Mouse (Mus musculus) retina, postnatal 1 day (tissue): ENCODE measurements around the gene Cers6.

Source experiments
- DNase-seq: peaks from one replicate; pipeline ENCODE4 v3.0.0-alpha.2; 2012

Cers6 gene

DNA sequence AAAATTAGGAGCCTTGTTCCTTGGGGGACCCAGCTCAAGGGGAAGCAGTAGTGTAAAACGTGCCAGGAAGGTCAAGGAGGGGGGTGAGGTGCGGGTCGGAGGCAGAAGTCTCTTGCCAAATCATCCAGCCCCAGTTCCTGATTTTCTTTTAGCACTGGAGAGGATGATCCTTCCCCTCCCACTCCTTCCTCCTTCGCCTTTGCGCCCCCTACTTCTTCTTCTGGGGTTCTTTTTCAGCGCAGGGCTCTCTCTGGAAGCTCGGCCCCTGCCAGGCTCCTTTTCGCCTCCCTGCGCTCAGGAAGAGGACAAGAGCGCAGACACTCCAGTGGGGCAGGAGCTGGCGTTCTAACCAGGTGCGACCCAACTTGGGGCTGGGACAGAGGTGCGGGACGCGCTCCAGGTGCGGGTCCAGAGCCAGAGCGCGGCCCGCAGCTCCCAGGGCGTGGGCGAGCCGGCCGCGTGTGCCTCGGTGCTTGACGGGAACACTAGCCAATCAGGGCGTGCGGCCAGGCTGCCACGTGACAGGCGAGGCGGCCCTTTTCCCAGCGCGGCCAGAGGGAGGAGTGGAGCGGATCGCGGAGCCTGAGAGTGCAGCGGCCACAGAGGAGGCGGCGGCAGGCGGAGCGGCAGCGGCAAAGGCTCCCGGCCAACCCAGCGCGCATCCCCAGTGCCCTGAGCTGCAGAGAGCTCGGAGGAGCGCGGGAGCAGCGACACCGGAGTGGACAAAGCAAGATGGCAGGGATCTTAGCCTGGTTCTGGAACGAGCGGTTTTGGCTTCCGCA lies at the start of gene Cers6:
Gene Cers6 (plus strand): TSS at position 538 of the 782 bp plus-strand sequence.
- peak; percentile 97 for DNase-seq

DNA sequence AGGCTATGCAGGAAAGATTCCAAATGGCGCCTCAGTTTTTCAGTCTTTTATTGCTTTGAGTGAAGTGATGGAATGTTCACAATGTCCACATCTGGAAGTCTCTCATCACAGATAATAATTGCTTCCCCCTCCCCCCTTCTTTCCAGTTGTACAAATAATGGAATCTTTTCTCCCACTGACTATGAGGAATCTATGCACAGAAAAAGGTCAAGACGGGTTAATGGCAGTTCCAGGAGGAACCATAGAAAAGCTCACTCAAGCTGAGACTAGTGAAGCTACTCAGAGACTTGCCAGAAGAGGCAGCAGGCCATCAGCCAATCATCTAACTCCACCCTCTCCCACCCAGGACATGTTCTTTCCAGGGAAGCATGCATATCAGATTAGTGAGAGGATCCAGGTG lies 46.8 kb upstream of the Cers6 start:
- DNase-seq: no peak

DNA sequence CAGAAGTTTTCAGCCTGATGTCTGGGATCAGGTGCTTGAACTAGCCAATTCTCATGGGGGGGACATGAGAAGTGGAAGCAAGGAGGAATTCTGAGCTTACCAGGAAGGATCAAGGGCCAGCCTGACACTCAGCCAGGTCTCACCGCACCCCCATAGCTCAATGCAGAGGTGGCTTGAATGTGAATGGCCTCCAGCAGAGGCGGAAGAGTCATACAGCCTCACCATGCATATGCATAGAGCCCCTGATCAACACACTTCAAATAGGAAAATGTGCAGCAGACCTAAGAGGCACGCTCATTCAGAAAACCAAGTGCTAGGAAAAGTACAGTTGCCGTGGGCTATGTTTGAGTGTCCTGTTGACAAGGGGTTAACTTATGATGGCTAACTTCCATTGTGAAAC lies 42.2 kb upstream of the Cers6 start:
- no peak for DNase-seq

DNA sequence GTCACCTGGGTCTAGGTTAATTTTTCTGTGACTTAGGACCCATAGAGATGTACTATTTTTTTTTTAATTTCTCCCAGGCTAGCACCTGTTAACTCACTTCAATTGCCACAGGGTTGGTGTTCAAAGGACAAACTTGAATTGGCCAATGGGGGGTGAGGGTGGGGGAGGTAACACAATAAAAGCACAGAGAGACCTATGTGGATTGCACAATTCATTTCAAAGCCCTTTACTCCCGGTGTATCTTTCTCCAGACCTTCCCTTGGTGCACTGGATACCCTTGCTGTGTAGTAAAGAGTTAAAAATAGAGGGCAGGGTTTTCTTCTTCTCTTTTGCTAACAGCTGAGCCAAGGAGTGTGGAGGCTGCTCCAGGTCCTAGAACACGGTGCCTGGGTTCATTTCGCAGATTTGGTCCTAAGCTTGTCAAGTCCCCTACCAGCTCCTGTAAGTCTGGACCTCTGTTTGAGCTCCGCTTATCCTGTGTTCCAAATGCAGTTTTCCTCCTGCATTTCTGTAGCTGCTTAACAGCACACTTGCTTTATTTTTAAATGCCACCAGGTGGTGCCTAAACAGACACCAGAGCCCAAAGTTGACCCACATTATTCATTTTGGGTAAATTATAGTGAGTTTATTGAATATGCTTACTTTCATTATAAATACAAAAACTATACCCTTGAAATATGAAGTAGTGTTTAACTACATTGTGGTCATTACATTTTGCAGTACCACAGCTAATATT lies 38.9 kb upstream of the Cers6 start:
- DNase-seq: no peak

DNA sequence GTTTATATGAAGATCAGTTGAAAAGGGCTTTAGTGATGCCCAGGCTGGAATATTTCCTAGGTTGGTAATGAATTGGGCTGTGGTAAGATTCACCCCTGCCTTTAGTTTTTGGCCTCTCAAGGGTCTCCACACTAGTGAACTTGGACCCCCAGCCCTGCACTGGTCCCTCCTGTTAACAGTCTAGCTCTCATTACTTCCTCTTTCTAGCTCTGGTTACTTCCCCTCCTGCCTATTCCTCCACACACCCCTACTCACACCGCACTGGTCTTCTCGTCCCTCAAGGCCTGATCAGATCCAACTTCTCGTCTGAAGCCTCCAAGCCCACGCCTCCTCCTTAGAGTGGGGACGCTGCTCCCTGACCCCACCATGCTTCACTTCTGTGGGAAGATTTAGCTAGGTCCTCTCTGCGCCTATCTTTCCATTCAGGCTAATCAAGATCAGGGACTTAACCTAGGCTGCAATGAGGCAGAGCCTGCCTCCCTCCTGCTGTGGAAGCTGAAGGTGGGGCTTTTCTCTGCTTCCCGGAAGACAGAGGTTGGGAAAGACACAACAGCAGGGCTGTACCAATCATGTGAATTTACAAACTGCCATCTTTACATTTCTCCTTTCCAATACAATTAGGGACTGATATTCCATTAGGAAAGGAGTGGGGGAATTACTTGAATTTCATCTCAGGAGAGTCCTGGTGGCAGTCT lies 35.8 kb upstream of the Cers6 start:
- DNase-seq: no peak

DNA sequence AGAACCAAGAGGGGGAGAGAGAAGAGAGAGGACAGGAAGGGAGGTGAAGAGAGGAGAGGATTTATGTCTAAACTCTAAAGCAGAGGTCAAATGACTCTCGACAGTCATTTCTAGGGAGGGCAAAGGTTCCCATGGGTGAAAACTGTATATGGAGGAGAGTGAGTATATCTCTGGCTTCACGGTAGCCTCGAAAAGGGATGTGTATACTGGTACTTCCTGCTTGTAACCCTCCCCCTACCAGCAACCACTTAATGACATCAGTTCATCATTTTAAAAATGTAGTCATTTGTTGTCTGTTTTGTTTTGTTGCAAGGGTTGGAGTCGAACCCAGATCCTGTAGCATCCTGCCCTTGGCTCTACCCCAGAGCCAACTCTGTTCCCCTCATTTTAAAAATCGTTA lies 17.9 kb upstream of the Cers6 start:
- DNase-seq: no peak

DNA sequence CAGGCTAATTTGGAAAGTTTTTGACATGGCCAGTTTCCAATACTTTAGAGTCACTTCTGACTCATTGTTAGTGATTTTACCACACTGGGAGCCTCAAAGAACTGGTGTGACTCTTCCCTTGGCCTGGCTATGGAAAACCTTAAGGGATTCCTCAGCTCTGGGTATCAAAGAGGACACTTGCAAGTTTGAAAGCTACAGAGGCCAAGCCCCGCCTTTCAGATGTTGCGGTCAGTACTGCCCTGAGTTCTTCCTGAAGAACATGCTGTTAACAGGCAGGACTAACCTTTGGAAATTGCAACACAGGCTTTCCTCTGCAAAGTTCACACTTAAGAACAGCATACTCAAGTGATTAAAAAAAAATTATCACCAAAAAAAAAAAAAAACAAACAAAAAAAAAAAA lies 16.7 kb upstream of the Cers6 start:
- no peak for DNase-seq

DNA sequence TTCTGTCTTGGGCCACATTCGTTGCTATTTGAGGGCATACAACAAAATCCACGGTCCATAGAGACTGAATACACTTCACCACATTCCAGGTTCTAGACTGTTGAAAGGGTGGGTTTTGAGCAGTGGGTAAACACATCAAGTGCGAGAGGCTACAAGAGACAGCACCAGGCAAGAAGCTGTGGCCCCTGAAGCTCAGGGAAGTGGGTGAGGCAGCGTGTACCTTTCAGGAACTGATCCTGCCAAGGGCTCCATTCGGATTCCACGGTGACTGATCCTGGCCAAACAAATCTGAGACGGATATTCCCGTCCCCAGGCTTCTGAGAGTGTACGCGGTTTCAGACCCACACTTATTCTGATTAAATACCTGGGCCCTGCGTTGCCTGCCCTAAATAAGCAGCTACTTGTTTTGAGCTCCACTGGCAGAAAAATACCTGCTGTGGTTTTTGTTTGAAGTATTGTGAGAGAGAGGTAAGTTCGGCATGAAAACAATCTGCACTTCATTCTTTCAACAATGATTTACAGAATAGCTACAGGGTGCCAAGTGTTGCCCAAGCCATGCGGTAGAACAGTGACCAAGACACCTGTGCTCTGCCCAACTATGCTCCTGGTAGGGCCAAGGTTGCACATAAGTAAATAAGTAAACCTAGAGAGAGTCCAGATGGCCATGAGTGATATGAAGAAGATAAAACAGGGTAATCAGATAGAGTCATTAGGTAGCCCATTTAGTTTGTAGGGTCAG lies 16.1 kb upstream of the Cers6 start:
- DNase-seq: no peak

DNA sequence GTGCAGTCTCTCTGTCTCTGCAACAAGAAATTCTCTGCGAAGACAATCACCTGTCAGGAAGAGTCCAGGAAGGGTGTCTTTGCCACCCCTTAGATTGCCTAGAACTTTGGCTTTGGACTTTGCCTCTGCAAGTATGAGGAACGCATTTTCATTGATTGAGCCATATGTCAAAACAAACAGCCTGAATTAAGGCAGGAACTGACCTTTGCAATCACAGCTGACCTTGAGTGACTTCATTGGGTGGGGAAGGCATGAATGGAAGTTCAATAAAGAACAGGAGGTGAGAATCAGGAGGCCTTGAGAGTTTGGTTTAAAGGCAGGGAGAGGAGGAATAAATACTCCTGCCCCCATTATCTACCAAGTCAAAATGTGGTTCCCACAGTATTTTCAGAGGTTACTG lies 850 bp upstream of the Cers6 start:
- DNase-seq: no peak

DNA sequence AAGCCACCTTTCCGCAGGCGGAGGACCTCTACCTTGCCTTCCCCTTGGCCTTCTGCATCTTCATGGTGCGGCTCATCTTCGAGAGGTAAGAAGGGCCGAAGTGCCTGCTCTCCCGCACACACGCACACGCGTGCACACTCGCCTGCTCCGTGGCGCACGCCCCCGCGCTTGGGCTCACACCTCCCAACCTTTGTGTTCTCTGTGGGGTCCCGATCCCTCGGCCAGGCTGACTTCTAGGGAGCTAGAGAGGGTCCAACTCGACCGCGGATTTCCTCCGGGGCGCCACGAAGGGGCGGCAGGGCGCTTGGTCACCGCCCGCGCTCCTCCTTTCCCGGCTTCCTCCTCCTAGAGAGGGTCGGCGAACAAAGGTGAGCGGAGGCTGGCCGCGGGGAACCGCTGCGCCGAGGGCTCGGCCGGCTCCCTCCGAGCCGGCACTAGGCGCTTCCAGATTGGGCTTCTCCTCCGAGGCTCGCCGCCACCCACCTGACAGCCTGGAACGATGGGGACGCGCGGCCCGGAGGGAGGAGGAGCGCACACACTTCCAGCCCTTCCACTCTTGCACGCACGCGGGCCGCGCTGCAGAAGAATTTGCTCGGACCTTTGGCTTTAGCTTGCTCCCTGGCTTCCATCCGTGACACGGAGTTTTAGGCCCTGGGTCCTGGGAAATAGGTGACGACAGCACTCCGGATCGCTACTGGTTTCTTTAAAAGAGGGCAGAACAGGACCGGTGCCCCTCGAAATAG lies 651 bp downstream of the Cers6 start:
- DNase-seq: peak; percentile 67

DNA sequence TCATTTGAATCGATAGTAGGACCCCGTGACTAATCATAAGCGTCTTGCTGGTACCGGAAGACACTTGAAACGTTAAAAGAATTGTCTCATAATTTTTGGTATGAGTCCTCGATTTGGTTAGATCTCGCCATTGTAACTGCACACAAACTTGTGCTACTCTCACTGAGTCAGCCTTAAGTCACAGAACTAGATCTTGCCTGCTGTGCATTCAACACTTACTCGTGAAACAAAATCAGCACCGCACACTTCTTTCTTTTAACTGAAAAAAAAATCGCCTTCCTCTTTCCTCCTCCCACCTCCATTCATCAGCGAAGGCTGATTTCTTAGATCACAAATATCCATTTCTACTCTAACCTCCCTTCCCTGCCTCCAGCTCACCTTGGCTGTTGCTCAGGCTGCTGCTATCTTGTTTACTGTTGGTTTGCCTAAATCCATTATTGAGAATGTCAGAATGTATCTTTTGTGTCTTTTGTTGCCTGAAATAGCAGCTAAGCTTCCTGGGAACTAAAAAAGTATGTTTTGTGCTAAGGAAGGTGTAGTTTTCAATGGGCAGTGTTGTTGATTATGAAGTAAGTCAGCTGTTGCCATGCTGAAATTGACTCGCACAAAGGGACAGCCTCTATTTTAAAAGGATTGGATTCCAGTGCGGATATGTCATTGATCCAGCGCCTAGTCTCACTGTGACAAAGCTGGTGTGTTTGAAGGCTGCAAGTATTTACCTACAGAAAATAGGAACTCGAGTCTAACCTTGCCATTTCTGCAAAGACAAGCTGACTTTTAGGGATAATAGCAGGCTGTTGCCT lies 1.4 kb downstream of the Cers6 start:
- DNase-seq: no peak

DNA sequence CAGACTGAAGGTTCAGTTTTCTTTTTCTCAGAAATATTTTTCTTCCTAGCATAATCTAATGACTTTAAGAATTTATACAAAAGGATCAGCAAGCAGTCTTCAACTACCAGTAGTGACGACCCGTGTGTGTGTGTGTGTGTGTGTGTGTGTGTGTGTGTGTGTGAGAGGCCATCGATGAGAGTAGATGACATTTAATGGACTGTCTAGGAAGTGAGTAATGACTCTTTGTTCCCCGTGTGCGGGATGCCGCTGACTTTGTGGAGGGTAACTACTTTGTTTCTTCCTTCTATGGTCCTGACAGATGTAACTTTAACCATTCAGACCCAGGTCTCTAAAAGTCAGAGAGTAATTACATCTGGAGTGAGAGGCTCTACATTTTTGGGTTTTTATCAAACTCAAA lies 2.3 kb downstream of the Cers6 start:
- no peak for DNase-seq

DNA sequence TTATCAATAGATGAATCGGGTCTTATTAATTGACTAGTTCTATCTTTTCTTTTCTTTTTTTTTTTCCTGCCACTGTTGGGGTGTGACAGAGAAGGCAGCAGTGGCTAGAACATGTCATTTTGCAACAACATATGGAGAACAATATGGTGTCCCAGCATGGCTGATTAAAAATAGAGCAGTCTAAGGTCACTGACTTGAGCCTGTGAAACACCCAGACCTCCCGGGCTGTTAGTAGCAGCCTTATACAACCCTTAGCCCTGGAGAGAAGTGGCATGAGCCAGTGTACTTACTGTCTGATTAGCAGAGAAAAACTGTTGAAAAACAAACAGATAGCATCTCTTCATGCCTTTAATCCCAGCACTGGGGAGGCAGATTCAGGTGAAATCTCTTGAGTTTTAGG lies 3.1 kb downstream of the Cers6 start:
- no peak for DNase-seq

DNA sequence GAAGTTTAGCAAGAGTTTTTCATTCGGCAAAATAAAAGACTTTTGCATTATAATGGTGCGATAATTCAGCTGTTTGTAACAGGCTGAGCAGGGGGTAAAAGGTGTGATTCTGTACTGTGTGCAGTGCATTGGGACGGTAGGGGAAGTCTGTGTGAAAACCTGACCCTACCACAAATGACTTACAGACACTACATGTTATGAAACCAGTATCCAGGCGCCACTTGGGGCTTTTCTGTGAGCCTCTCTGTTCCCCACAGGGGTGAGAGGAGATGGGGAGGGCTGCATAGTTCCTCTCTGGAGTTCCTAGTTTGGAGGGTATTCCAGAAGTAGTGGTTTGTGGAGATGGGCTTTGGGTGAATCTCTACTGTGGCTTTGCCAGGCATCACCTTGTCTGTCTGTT lies 5.9 kb downstream of the Cers6 start:
- no peak for DNase-seq

DNA sequence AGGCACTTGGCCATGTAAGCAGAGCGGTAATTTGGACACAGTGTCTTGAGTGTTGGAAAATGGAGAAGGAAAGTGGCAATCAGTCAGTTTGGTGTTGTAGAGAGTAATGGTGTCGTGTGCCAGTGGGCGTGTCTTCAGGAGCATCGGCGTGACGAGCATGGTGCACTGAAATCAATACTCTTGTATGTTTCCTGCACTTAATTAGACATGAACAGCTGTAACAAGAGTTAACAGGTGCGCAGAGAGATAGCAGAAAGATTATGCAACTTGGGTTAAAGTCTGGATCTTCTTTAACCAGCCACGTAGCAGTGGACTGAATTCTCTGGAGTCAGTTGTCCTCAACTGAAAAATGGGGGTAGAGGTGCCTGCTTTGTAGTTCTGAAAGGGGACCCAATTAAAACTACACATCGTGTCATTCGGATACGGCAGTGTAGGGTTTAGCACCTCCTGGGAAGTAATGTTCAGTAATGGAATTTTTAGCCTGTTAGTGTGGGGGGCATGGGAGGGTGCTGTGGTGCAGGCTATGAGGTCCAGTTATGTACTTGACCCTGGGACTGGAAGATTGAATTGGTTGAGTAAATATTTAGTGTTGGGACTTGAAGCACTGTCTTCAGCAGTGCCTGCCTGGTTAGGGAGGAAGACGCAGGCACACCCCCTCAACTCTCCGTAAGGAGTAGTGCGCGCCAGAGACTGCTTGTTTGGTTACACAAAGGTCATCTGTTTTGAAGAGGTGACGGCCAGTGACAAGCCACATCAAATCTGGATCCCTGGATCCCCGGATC lies 9.9 kb downstream of the Cers6 start:
- DNase-seq: no peak

DNA sequence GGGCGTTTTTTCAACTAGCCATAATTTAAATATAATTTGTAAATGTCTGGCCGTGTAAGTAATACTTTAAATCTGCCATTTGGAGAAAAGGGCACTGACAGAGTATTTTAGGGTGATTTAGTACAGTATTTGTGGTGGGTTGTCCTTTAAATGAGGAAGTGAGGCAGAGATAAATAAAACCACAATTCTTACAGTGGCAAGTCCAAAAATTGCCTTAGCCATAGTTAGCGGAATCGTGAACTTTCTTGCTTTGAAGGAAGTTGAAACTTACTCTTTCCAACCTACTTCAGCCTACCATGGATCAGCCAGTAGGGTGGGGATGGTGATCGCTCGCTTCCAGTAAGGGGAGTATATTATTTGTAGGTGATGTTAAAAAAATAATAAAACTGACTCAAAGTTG lies 11.8 kb downstream of the Cers6 start:
- DNase-seq: no peak

DNA sequence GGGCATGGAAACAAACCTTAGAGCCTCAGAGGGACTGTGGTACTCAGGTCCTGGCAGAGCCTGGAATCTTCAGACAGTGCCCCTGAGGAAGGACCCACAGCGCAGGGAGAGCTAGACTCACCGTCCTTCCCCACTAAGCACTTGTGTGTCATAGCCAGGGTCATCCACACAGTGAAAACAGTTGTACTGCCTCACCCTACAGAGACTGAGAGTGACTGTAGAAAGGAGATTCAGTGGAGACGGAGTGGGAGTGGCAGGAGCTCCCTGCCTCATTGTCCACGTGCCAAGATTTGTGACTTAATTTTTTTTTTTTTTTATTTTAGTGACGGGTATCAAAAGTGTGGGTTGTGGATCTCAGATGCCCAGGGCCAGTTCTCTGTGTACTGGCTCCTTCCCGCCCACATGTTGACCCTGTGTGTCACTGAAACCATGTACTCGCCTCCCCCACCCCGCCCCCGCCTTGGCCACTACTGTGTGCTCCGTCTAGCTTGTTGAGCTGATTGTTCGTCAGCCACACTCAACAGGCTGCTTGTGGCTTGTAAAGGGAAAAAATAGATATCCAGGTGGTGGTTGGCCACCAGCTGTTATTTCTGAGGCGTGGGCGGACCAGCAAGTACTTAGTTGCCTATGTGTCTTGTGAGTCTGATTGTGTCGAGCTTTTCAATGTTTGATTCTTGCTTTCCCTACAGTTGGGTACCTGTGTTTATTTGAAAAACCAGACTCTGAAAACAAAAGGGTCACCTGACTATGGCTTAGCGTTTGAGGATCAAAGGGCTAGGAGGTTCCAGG lies 12.6 kb downstream of the Cers6 start:
- DNase-seq: no peak

DNA sequence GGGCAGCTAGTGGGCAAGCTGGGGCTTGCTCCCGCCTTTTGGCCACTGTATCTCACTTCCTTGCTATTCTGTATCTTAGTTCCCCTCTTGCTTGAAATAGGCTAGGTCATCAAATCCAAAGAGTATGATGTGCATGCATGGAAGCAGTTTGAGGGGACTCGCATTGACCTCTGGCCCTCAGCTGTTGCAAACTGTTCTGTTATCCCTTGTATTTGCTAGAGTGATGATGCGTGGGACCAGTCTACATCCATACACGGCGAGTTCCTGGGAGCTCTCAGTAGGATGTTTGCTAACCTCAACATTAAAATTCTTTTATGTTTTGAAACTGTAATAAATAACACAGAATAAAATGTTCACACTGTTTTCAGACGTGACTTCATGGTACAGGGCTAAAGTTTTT lies 13.3 kb downstream of the Cers6 start:
- DNase-seq: no peak

DNA sequence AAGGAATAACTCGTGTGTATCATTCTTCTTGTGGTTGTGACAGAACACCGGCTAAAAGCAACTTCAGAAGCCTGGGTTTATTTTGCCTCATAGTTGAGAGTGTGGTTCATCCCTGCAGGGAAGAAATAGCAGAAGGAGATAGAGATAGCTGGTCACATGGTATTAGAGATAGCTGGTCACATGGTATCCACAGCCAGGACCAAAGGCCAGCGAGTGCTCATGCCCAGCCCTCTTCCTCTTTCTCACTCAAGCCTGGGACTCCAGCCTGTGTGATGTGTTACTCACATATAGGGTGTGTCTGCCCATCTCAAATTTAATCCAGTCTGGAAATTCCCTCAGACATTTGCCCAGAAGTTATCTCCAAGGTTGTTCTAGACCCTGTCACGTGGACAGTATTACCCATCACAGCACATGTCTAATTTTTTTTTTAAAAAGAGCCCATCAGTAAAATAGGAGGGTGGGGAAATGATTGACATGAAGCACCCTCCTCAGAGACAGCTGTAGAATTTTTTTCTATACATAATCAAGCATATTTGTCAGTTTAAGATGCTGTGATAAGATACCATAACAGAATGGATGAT lies 17.9 kb downstream of the Cers6 start:
- DNase-seq: no peak

DNA sequence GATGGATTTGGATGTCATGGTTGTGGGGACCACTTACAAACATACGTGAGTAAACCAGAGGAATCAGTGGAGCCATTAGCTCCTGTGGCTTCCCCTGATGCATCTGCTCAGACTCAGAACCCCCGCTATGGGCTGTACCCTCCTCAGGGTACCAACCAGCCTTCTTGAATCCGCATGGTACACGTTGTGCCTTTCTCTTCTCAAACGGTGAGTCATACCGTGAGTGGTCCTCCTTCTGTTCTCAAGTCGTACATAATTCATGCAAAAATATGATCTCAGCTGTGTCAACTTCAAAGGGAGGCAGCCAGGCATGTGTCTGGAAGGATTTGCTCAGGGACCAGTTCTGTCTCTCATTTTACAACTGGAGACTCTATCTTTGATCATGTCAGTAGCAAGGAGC lies 23.3 kb downstream of the Cers6 start:
- no peak for DNase-seq
